Mouse (Mus musculus) limb, embryonic 11.5 days (tissue): Measurements from ENCODE around the gene Dcxr. TPM values are rescaled to one million over a fixed set of nuclear protein-coding genes. Genes with fewer than 3 reads are reported as not detected.
"Not testable (repeated sequence)": the region's sequence is repeated elsewhere in the genome, so short reads cannot be mapped to it uniquely, and the experiment has no call there.

Source experiments
- ATAC-seq: fragments of 200-750 bp; cut with Nextera tagmentation; 2 replicates; pipeline ENCODE4 v1.8.0; 2017; ENCODE audit warnings: low read depth; ENCODE audit not compliant: insufficient number of reproducible peaks, low FRiP score, low TSS enrichment
- DNase-seq: peaks from one replicate; pipeline ENCODE4 v3.0.0-alpha.2; 2015; ENCODE audit warnings: low spot score
- H3K27ac ChIP-seq: fragments of 300-500 bp; sonication (generic); replicated peaks from 2 replicates; pipeline ENCODE4 v1.5.1; 2014; ENCODE audit warnings: low read depth, mild to moderate bottlenecking, low read length
- H3K27me3 ChIP-seq: fragments of 300-500 bp; sonication (generic); 2 replicates; pipeline ENCODE4 v1.6.1; 2014; ENCODE audit warnings: mild to moderate bottlenecking, low read length, mixed read lengths; ENCODE audit not compliant: control insufficient read depth, insufficient read depth
- H3K36me3 ChIP-seq: fragments of 300-500 bp; sonication (generic); 2 replicates; pipeline ENCODE4 v1.6.1; 2014; ENCODE audit warnings: mild to moderate bottlenecking, low read length, moderate library complexity, mixed read lengths; ENCODE audit not compliant: control insufficient read depth, insufficient read depth
- H3K4me1 ChIP-seq: fragments of 300-500 bp; sonication (generic); 2 replicates; pipeline ENCODE4 v1.6.1; 2014; ENCODE audit warnings: low read length, mixed read lengths; ENCODE audit not compliant: control insufficient read depth, insufficient read depth
- H3K4me2 ChIP-seq: fragments of 300-500 bp; sonication (generic); 2 replicates; pipeline ENCODE4 v1.6.1; 2014; ENCODE audit warnings: low read depth, mild to moderate bottlenecking, moderate library complexity; ENCODE audit not compliant: severe bottlenecking
- H3K4me3 ChIP-seq: fragments of 300-500 bp; sonication (generic); 2 replicates; pipeline ENCODE4 v1.5.1; 2014; ENCODE audit warnings: low read depth, low read length
- H3K9ac ChIP-seq: fragments of 300-500 bp; sonication (generic); 2 replicates; pipeline ENCODE4 v1.6.1; 2014; ENCODE audit warnings: mild to moderate bottlenecking, low read length
- H3K9me3 ChIP-seq: fragments of 300-500 bp; sonication (generic); 2 replicates; pipeline ENCODE4 v1.6.1; 2016; ENCODE audit warnings: low read length; ENCODE audit not compliant: control insufficient read depth
- WGBS: fragments of 180-500 bp; shearing (Covaris S2); extraction: QIAGEN DNeasy Blood & Tissue Kit; methylation state at CpG from one replicate; pipeline ENCODE4 v1.1.7; 2014; 5-methylcytosine and 5-hydroxymethylcytosine counted together
- polyA plus RNA-seq: library from polyadenylated mRNA; unstranded; fragments of >200 nt; fragmentation: Nextera tagmentation; extraction: Ambion mirVana; gene quantifications from 2 replicates; pipeline ENCODE4 v1.2.1, GENCODE M21; 2014

Dcxr gene
- polyA plus RNA-seq, 1 experiment from 2014 or later, result 12.4 TPM

DNA sequence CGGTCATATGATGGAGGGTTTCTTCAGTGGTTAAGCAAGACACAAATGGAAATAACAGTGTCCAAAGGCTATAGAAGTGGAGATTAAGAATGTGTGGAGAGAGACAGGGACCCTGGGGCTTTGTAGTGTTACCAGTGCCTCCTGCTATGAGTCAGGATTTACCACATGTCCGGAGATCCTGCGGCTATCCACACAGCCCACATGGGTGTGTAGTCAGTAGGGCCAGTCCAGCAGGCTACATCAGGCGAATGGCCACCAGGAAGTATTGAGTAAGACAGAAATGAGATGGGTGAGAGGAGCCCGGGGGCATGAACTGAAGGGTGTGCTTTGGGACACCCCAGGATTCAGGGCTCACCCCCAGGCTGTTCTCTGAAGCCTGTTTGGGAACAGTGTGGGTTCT lies 44.4 kb downstream of the Dcxr start:
- no peaks in the 10 kb centered on the region for H3K9me3 ChIP-seq
- 92% methylated on average over 5 of the region's 5 CpGs for WGBS
- H3K36me3 ChIP-seq, result peaks cover 13% of the 10 kb centered on the region; the same call in 1 of the 2 replicates
- no peak for ATAC-seq
- no peaks in the 10 kb centered on the region for H3K4me1 ChIP-seq
- H3K9ac ChIP-seq, result no peak overlapping the region
- H3K4me3 ChIP-seq, result no peak overlapping the region
- no peaks in the 10 kb centered on the region for H3K27me3 ChIP-seq
- H3K4me2 ChIP-seq, result no peak overlapping the region
- H3K27ac ChIP-seq, result no peak overlapping the region
- no peak for DNase-seq

DNA sequence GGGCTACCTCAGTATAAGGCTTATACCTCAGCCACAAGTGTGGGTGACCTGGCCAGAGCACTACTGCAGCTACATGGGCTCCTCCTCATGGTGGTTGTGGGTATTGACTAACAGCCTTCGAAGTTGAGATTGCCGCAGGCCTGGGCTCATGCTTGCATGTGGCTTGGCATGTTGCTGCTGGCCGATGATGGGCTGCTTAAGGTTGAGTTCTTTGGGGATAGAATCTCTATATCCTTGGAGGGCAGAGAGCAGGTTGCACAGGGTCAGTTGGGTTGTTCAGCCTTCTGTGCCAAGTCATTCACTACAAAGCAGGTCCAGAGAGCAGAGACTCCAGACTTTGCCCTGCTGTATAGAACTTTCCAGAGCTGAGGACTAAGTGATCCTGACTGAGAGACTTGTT lies 47.2 kb downstream of the Dcxr start:
- Histone ChIP-seq H3K27me3 (no peaks in the 10 kb centered on the region), H3K4me1 (no peaks in the 10 kb centered on the region), H3K9me3 (no peaks in the 10 kb centered on the region), H3K36me3 (peaks cover 11% of the 10 kb centered on the region; the same call in 1 of the 2 replicates), H3K4me3 (no peak overlapping the region), H3K9ac (no peak overlapping the region), H3K4me2 (no peak overlapping the region), H3K27ac (no peak overlapping the region)
- 85% methylated on average over 3 of the region's 3 CpGs for WGBS
- DNase-seq, result no peak
- ATAC-seq, result no peak

- Histone ChIP-seq H3K4me3 (no peak overlapping the region), H3K27ac (no peak overlapping the region), H3K4me2 (no peak overlapping the region), H3K36me3 (peaks cover 7% of the 10 kb centered on the region; the same call in 1 of the 2 replicates), H3K27me3 (no peaks in the 10 kb centered on the region), H3K4me1 (peaks cover 6% of the 10 kb centered on the region; the same call in 1 of the 2 replicates), H3K9ac (no peak overlapping the region), H3K9me3 (no peaks in the 10 kb centered on the region)
- ATAC-seq (no peak), DNase-seq (no peak)
- WGBS, result 94% methylated on average over 4 of the region's 4 CpGs
These were observed 50.1 kb downstream of the Dcxr start for GRCm38 (mm10) chr11:120676951-120677350.

DNA sequence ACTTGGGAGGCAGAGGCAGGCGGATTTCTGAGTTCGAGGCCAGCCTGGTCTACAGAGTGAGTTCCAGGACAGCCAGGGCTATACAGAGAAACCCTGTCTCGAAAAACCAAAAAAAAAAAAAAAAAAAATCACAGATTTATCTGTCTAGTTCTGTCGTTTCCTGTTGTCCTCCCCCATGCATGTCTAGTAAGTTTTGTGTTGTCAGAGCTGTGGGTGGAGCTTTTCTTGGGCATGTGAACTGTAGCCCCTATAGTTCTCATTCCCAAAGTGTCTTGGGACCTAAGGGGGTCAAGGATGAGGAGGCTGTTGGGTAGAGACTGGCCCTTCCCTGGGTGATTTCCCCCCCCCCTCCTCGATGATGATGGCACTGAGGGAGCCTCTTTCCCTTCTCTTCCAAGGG lies 51.2 kb downstream of the Dcxr start:
- ATAC-seq, H3K9me3 ChIP-seq, H3K27me3 ChIP-seq, H3K4me1 ChIP-seq, H3K4me3 ChIP-seq, H3K9ac ChIP-seq, H3K4me2 ChIP-seq, H3K36me3 ChIP-seq, H3K27ac ChIP-seq, DNase-seq: not testable (repeated sequence)
- 96% methylated on average over 4 of the region's 5 CpGs for WGBS

Other genes starting within 250 kb of the Dcxr start
- 166 and 177 TPM in 2 replicates for gene Mrpl12, start 242.7 kb downstream of the Dcxr start, polyA plus RNA-seq
- 57.8 and 58.5 TPM in 2 replicates for gene Slc25a10, start 235.4 kb downstream of the Dcxr start, polyA plus RNA-seq
- gene Gcgr, start 196.6 kb downstream of the Dcxr start, polyA plus RNA-seq, result 0.71 and 1.8 TPM in 2 replicates
- gene Mcrip1, start 177.6 kb downstream of the Dcxr start, polyA plus RNA-seq, result 234 and 252 TPM in 2 replicates
- gene Ppp1r27, start 176.1 kb downstream of the Dcxr start, polyA plus RNA-seq, result 0.47 and 0.85 TPM in 2 replicates
- gene P4hb, start 154.0 kb downstream of the Dcxr start, polyA plus RNA-seq, result 640 and 656 TPM in 2 replicates
- 593 and 597 TPM in 2 replicates for gene Arhgdia, start 145.7 kb downstream of the Dcxr start, polyA plus RNA-seq
- gene Alyref, start 128.9 kb downstream of the Dcxr start, polyA plus RNA-seq, result 810 and 850 TPM in 2 replicates
- 214 and 223 TPM in 2 replicates for gene Anapc11, start 128.9 kb downstream of the Dcxr start, polyA plus RNA-seq
- 1.4 TPM in 1 of 2 replicates, not detected in the other for gene Npb, start 118.8 kb downstream of the Dcxr start, polyA plus RNA-seq
- 105 and 111 TPM in 2 replicates for gene Pcyt2, start 109.3 kb downstream of the Dcxr start, polyA plus RNA-seq
- gene Sirt7, start 102.0 kb downstream of the Dcxr start, polyA plus RNA-seq, result 24.6 TPM in 2 replicates
- 22.6 and 24.2 TPM in 2 replicates for gene Mafg, start 93.7 kb downstream of the Dcxr start, polyA plus RNA-seq
- 33.3 and 34.2 TPM in 2 replicates for gene Pycr1, start 83.5 kb downstream of the Dcxr start, polyA plus RNA-seq
- gene Myadml2, start 79.1 kb downstream of the Dcxr start, polyA plus RNA-seq, result not detected in 2 replicates
- gene Notum, start 66.1 kb downstream of the Dcxr start, polyA plus RNA-seq, result 6.6 and 7.5 TPM in 2 replicates
- 122 and 128 TPM in 2 replicates for gene Aspscr1, start 54.3 kb downstream of the Dcxr start, polyA plus RNA-seq
- 126 and 127 TPM in 2 replicates for gene Cenpx, start 13.5 kb downstream of the Dcxr start, polyA plus RNA-seq
- 44.3 and 47.8 TPM in 2 replicates for gene Lrrc45, start 13.4 kb downstream of the Dcxr start, polyA plus RNA-seq
- 7.4 and 12.8 TPM in 2 replicates for gene Rac3, start 5.8 kb downstream of the Dcxr start, polyA plus RNA-seq
- gene Cbr2, start 4.8 kb upstream of the Dcxr start, polyA plus RNA-seq, result 6.7 and 7.4 TPM in 2 replicates
- 11.2 and 13.4 TPM in 2 replicates for gene Hmga1b, start 35.5 kb upstream of the Dcxr start, polyA plus RNA-seq
- gene Rfng, start 56.9 kb upstream of the Dcxr start, polyA plus RNA-seq, result 23.7 and 29.5 TPM in 2 replicates
- 266 and 275 TPM in 2 replicates for gene Gps1, start 57.0 kb upstream of the Dcxr start, polyA plus RNA-seq
- gene Dus1l, start 69.1 kb upstream of the Dcxr start, polyA plus RNA-seq, result 87.4 and 95.9 TPM in 2 replicates
- 87.3 and 91.8 TPM in 2 replicates for gene Fasn, start 97.3 kb upstream of the Dcxr start, polyA plus RNA-seq
- gene Ccdc57, start 205.6 kb upstream of the Dcxr start, polyA plus RNA-seq, result 5.0 and 5.1 TPM in 2 replicates
- 48.2 and 58.1 TPM in 2 replicates for gene Slc16a3, start 221.2 kb upstream of the Dcxr start, polyA plus RNA-seq